Mouse (Mus musculus) heart, embryonic 13.5 days (tissue): ENCODE data around the gene Aspdh. TPM values are rescaled to one million over a fixed set of nuclear protein-coding genes. Genes with fewer than 3 reads are reported as not detected.
A peak's percentile ranks its signal among the peaks of the same experiment; 100 is the strongest.

ENCODE experiments used
- ATAC-seq: fragments of 200-750 bp; cut with Nextera tagmentation; 2 replicates; pipeline ENCODE4 v1.8.0; 2017; ENCODE audit warnings: moderate TSS enrichment; ENCODE audit not compliant: insufficient number of reproducible peaks, low FRiP score, low TSS enrichment; ENCODE audit errors: extremely low read depth
- H3K27ac ChIP-seq: fragments of 300-500 bp; sonication (generic); replicated peaks from 2 replicates; pipeline ENCODE4 v1.5.1; 2015; ENCODE audit warnings: moderate library complexity, mild to moderate bottlenecking, inconsistent platforms
- H3K27me3 ChIP-seq: fragments of 300-500 bp; sonication (generic); replicated peaks from 2 replicates; pipeline ENCODE4 v1.6.1; 2015; ENCODE audit warnings: mild to moderate bottlenecking, inconsistent platforms
- H3K36me3 ChIP-seq: fragments of 300-500 bp; sonication (generic); 2 replicates; pipeline ENCODE4 v1.6.1; 2015; ENCODE audit warnings: mild to moderate bottlenecking, inconsistent platforms
- H3K4me1 ChIP-seq: fragments of 300-500 bp; sonication (generic); 2 replicates; pipeline ENCODE4 v1.6.1; 2015; ENCODE audit warnings: inconsistent platforms
- H3K4me2 ChIP-seq: fragments of 300-500 bp; sonication (generic); 2 replicates; pipeline ENCODE4 v1.6.1; 2015; ENCODE audit warnings: inconsistent platforms, mild to moderate bottlenecking, moderate library complexity
- H3K4me3 ChIP-seq: fragments of 300-500 bp; sonication (generic); 2 replicates; pipeline ENCODE4 v1.5.1; 2015; ENCODE audit warnings: moderate library complexity, mild to moderate bottlenecking, inconsistent platforms
- H3K9ac ChIP-seq: fragments of 300-500 bp; sonication (generic); 2 replicates; pipeline ENCODE4 v1.6.1; 2015; ENCODE audit warnings: inconsistent platforms, mild to moderate bottlenecking, moderate library complexity
- H3K9me3 ChIP-seq: fragments of 300-500 bp; sonication (generic); 2 replicates; pipeline ENCODE4 v1.6.1; 2016; ENCODE audit warnings: inconsistent platforms
- WGBS: fragments of 180-500 bp; shearing (Covaris S2); methylation state at CpG from one replicate; pipeline ENCODE4 v1.1.7; 2015; ENCODE audit warnings: mixed read lengths; 5-methylcytosine and 5-hydroxymethylcytosine counted together
- polyA plus RNA-seq: library from polyadenylated mRNA; unstranded; fragments of >200 nt; fragmentation: Nextera tagmentation; extraction: Ambion mirVana; gene quantifications from 2 replicates; pipeline ENCODE4 v1.2.1, GENCODE M21; 2015

The Aspdh gene
- polyA plus RNA-seq, 1 experiment from 2014 or later, result 0.70 TPM

DNA sequence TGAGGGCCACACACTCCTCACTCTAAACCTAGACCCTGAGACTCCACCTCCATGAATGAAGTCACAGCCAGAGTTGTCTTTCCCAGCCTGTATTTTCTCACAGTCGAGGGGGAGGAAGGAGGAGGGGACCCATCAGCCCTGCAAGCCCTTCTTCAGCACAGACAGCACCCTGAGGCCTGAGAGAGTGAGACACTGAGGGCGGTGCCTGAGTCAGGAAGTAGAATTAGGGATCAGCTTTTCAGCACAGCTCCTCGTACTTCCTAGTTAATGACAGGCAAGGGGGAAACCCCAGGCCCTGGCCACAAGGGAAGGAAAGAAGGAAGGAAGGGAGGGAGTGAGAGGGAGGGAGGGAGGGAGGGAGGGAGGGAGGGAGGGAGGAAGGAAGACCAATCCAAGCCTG lies 11.9 kb upstream of the Aspdh start:
- 10% methylated on average over 3 of the region's 3 CpGs for WGBS
- no peak; the same call in 1 of the 2 replicates for ATAC-seq

DNA sequence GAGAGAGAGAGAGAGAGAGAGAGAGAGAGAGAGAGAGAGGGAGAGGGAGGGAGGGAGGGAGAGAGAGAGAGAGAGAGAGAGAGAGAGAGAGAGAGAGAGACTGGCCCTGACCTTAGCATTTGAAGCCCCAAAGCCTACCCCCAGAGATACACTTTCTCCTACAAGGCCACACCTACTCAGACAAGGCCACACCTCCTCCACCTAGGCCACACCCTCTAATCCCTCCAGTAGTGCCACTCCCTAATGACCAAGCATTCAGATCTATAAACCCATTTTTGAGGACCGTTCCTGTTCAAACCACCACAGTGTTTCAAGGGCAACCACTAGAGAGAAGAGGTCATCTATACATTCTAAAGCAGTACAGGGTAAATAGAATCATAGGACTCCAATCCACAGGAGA lies 8.9 kb upstream of the Aspdh start:
- no peak for ATAC-seq
- H3K36me3 ChIP-seq, result peaks cover 21% of the 10 kb centered on the region
- WGBS, result 76% methylated on average over 1 of the region's 1 CpGs

More for the DNA sequence above, 11.9 kb upstream of the Aspdh start:
- Histone ChIP-seq H3K4me3 (no peak overlapping the region), H3K9ac (peak overlapping the region; percentile 64; the same call in 1 of the 2 replicates), H3K4me2 (no peak overlapping the region), H3K27ac (peak overlapping the region; percentile 26), H3K9me3 (no peaks in the 10 kb centered on the region), H3K27me3 (no peaks in the 10 kb centered on the region), H3K4me1 (peaks cover 11% of the 10 kb centered on the region), H3K36me3 (peaks cover 12% of the 10 kb centered on the region)

DNA sequence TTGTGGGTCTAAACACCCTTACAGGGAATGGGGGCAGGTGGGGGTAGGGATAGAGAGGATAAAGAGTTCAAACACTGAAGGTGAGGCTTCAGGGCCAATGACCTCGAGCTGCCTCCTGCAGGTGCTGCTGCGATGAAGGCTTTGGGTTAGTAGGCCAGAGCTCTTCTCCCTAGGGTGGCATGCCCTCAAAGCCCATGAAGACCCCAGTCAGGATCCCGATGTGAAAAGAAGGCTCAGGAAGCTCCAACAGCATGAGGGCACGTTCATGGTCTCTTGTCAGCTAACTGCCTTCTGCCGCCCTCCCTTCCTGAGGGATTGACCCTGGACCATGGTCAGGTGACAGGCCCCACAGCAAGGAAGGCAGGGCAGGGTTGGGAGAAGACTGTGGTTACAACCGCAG lies 5.1 kb upstream of the Aspdh start:
- H3K27me3 ChIP-seq, result peaks cover 64% of the 10 kb centered on the region
- WGBS, result 76% methylated on average over 6 of the region's 6 CpGs
- no peak overlapping the region for H3K4me3 ChIP-seq
- ATAC-seq, result no peak
- no peak overlapping the region for H3K27ac ChIP-seq
- H3K4me2 ChIP-seq, result no peak overlapping the region
- H3K9me3 ChIP-seq, result no peaks in the 10 kb centered on the region
- H3K36me3 ChIP-seq, result peaks cover 40% of the 10 kb centered on the region
- H3K4me1 ChIP-seq, result peaks cover 31% of the 10 kb centered on the region
- no peak overlapping the region for H3K9ac ChIP-seq

More for the DNA sequence above, 8.9 kb upstream of the Aspdh start:
- no peak overlapping the region for H3K4me3 ChIP-seq
- peaks cover 27% of the 10 kb centered on the region for H3K27me3 ChIP-seq
- no peak overlapping the region for H3K9ac ChIP-seq
- no peaks in the 10 kb centered on the region for H3K9me3 ChIP-seq
- peaks cover 11% of the 10 kb centered on the region for H3K4me1 ChIP-seq
- no peak overlapping the region for H3K4me2 ChIP-seq
- H3K27ac ChIP-seq, result no peak overlapping the region

DNA sequence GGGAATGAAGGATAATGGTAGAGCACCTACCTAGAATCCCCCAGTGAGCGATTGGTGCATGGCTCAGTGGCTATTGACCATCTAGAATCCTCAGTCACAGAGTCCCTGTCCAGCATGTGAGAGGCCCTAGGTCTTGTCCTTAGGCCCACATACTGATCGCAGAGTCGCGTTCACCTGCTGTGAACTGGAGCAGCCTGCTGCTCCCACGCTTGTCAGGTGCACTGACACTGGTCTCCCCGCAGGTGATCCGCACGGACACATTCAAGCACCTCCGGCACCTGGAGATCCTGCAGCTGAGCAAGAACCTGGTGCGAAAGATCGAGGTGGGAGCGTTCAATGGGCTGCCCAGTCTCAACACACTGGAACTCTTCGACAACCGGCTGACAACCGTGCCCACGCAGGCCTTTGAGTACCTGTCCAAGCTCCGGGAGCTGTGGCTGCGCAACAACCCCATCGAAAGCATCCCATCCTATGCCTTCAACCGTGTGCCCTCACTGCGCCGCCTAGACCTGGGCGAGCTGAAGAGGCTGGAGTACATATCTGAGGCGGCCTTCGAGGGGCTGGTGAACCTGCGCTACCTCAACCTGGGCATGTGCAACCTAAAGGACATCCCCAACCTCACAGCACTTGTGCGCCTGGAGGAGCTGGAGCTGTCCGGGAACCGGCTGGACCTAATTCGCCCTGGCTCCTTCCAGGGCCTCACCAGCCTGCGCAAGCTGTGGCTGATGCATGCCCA lies 4.3 kb upstream of the Aspdh start:
- no peak for ATAC-seq
- Histone ChIP-seq H3K27me3 (peaks cover 68% of the 10 kb centered on the region), H3K4me1 (peaks cover 33% of the 10 kb centered on the region), H3K9ac (no peak overlapping the region), H3K36me3 (peaks cover 40% of the 10 kb centered on the region), H3K27ac (no peak overlapping the region), H3K4me2 (no peak overlapping the region), H3K9me3 (no peaks in the 10 kb centered on the region), H3K4me3 (no peak overlapping the region)
- 72% methylated on average over 31 of the region's 31 CpGs for WGBS

DNA sequence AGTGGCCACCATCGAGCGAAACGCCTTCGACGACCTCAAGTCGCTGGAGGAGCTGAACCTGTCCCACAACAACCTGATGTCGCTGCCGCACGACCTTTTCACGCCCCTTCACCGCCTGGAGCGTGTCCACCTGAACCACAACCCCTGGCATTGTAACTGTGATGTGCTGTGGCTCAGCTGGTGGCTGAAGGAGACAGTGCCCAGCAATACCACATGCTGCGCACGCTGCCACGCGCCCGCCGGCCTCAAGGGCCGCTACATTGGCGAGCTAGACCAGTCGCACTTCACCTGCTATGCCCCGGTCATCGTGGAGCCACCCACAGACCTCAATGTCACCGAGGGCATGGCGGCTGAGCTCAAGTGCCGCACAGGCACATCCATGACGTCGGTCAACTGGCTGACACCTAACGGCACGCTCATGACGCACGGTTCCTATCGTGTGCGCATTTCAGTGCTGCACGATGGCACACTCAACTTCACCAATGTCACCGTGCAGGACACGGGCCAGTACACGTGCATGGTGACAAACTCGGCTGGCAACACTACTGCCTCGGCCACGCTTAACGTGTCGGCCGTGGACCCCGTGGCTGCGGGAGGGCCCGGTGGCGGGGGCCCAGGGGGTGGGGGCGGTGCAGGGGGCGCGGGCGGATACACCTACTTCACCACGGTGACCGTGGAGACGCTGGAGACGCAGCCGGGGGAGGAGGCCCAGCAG lies 3.5 kb upstream of the Aspdh start:
- H3K4me1 ChIP-seq, result peaks cover 36% of the 10 kb centered on the region
- peaks cover 37% of the 10 kb centered on the region for H3K36me3 ChIP-seq
- H3K4me2 ChIP-seq, result peak overlapping the region; percentile 69
- no peak for ATAC-seq
- WGBS, result 62% methylated on average over 57 of the region's 57 CpGs
- no peak overlapping the region for H3K9ac ChIP-seq
- H3K27ac ChIP-seq, result no peak overlapping the region
- H3K4me3 ChIP-seq, result no peak overlapping the region
- H3K27me3 ChIP-seq, result peaks cover 68% of the 10 kb centered on the region
- H3K9me3 ChIP-seq, result no peaks in the 10 kb centered on the region

DNA sequence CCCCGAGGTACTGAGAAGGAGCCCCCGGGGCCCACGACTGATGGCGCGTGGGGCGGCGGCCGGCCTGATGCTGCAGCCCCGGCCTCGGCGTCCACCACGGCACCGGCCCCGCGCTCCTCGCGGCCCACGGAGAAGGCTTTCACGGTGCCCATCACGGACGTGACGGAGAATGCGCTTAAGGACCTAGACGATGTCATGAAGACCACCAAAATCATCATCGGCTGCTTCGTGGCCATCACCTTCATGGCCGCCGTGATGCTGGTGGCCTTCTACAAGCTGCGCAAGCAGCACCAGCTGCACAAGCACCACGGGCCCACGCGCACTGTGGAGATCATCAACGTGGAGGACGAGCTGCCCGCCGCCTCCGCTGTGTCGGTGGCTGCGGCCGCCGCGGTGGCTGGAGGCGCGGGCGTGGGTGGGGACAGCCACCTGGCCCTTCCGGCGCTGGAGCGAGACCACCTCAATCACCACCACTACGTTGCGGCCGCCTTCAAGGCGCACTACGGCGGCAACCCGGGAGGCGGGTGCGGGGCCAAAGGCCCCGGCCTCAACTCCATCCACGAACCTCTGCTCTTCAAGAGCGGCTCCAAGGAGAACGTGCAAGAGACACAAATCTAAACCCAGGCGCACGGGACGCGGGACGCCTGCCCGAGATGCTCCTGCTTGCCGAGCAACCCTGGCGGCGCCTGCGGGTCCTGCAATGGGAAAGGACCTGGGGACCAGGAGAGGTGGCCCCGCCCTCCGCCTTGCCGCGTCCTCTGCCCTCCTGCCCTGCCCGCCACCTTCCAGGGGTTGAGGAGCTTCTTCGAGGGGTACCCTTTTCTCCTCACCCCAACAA lies 2.8 kb upstream of the Aspdh start:
- Histone ChIP-seq H3K27ac (no peak overlapping the region), H3K4me1 (peaks cover 42% of the 10 kb centered on the region), H3K4me2 (peak overlapping the region; percentile 69), H3K4me3 (peak overlapping the region; percentile 42), H3K9ac (peak overlapping the region; percentile 71), H3K9me3 (no peaks in the 10 kb centered on the region), H3K27me3 (peaks cover 68% of the 10 kb centered on the region), H3K36me3 (peaks cover 33% of the 10 kb centered on the region)
- 18% methylated on average over 77 of the region's 77 CpGs for WGBS
- ATAC-seq, result no peak

DNA sequence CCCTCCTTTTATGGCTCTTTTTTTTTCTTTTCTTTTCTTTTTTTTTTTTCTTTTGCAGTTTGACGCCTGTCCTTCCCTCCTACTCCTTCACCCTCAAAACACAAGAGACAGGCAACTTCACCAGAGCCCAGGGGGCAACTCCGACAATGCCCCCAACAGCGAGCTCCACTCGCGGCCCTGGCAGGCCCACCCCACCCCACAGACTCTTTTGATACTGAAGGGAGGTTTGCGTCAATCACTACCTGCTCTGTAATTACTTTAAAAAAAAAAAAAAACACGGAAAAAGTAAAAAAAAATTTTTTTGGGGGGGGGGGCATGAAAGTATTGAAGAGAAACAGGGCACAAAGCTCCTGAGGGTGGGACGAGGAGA lies 2.1 kb upstream of the Aspdh start:
- Histone ChIP-seq H3K4me1 (peaks cover 43% of the 10 kb centered on the region), H3K9ac (peak overlapping the region; percentile 71; the same call in 1 of the 2 replicates), H3K9me3 (no peaks in the 10 kb centered on the region), H3K4me2 (peak overlapping the region; percentile 69), H3K27me3 (peaks cover 68% of the 10 kb centered on the region), H3K36me3 (peaks cover 30% of the 10 kb centered on the region), H3K27ac (no peak overlapping the region), H3K4me3 (peak overlapping the region; percentile 42)
- WGBS, result 30% methylated on average over 8 of the region's 8 CpGs
- ATAC-seq, result no peak

DNA sequence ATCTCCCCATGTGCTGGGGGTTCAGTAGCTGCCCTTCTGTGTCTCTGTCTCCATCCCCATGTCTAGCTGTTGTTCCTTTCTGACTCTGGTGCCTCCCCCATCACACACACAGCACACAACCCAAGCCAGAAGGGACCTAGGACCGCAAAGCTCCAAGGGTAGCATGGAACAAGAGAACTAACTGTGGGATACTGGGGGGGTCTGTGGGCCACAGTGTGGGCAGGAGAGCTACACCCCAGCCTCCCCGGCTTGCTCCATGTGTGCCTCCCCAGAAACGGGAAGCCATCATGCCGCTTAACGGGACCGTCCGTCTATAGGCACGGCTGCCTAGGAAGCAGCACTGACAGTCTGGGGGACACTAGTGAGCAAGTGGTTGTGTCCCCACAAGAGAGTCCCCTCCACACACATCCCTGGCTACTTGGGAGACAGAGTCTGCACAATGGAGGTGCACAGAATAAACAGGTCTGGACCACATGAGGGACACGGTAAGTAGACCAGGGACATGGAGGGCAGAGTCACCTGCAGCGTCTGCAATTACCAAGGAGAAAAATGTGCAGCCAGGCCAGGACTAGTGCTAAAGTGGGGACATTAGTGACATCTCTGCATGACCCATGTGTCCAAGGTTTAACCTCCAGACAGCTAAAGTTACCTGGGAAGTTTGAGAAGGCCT lies 1.5 kb upstream of the Aspdh start:
- Histone ChIP-seq H3K4me1 (peaks cover 47% of the 10 kb centered on the region), H3K9me3 (no peaks in the 10 kb centered on the region), H3K4me3 (no peak overlapping the region), H3K9ac (no peak overlapping the region), H3K27me3 (peaks cover 66% of the 10 kb centered on the region), H3K36me3 (peaks cover 25% of the 10 kb centered on the region), H3K27ac (no peak overlapping the region), H3K4me2 (no peak overlapping the region)
- no peak for ATAC-seq
- 77% methylated on average over 10 of the region's 10 CpGs for WGBS

DNA sequence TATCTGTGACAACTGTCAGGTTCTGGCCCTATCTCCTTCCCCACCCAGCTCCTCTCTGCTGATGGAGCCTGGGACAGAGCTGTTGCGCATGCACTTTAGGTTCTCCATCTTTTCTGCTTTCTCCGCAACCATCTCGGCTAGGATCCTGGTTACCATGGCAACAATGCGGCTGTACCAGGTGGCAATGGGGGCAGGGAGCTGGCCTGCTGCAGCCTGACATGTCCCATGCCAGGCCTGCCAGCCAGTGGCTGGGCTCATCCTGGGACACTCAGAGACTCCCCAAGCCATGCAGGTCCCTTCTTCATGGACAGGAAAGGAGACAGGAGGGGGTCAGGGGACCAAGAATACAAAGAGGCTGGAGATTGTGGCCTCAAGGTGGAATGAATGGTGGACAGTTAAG lies 680 bp upstream of the Aspdh start:
- Histone ChIP-seq H3K4me3 (no peak overlapping the region), H3K9ac (peak overlapping the region; percentile 37), H3K4me1 (peaks cover 55% of the 10 kb centered on the region), H3K27me3 (peaks cover 58% of the 10 kb centered on the region), H3K4me2 (no peak overlapping the region), H3K27ac (0 out of 2 replicates have a peak overlapping the region, but pooled peaks have one; percentile 16), H3K9me3 (no peaks in the 10 kb centered on the region), H3K36me3 (peaks cover 29% of the 10 kb centered on the region)
- 26% methylated on average over 4 of the region's 4 CpGs for WGBS
- ATAC-seq, result no peak

DNA sequence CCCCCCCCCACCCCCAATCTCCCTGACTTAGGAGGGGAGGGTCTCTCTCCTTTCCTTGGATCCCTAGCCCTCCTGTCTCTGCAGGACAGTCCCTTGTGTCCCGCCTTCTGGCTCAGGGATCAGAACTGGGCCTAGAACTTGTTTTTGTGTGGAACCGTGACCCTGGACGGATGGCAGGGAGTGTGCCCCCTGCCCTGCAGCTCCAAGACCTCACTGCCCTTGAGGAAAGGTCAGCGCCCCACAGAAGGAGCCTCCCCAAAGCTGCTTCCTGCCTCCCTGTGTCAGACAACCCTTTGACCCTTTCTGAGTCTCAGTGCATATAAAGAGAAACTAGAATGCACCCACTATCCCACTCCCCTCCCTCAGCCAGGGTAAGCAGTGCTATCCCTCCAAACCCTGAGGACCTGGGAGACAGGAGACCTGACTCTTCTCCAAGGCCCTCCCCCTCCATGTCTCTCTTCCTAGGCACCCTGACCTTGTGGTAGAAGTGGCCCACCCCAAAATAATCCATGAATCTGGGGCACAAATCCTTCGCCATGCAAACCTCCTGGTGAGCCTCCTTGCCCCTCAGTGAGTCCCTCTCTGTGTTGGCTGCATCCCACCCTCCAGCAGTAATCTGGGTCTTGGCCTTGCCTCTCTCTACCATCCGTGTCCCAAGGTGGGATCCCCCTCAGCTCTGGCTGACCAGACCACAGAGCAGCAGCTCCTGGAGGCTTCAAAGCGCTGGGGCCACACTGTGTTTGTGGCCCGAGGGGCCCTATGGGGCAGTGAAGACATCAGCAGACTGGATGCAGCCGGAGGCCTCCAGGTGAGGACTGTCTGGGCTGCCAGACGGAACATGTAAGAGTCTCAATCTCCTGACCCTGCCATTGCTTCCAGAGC lies 1.1 kb downstream of the Aspdh start:
- peaks cover 41% of the 10 kb centered on the region for H3K27me3 ChIP-seq
- ATAC-seq, result no peak
- H3K4me3 ChIP-seq, result no peak overlapping the region
- H3K36me3 ChIP-seq, result peaks cover 26% of the 10 kb centered on the region
- 78% methylated on average over 10 of the region's 10 CpGs for WGBS
- H3K4me2 ChIP-seq, result no peak overlapping the region
- H3K27ac ChIP-seq, result no peak overlapping the region
- H3K4me1 ChIP-seq, result peaks cover 73% of the 10 kb centered on the region
- H3K9me3 ChIP-seq, result no peaks in the 10 kb centered on the region
- H3K9ac ChIP-seq, result no peak overlapping the region; the same call in 1 of the 2 replicates
